Mouse (Mus musculus) liver, embryonic 14.5 days (tissue): ENCODE measurements at regions not wholly inside any gene's neighbourhood (a gene's known extent, or its start where the extent isn't known, plus 50 kb on each side); places are given as distances from the start of the nearest gene placed in this dataset.

Source experiments
- CTCF ChIP-seq: IDR thresholded peaks from 2 replicates; pipeline ENCODE4 v1.5.1; 2016; ENCODE audit warnings: antibody characterized with exemption, low read depth, control low read depth
- EP300 ChIP-seq: IDR thresholded peaks from 2 replicates; pipeline ENCODE4 v1.6.1; 2016; ENCODE audit warnings: antibody characterized with exemption, low read depth

GRCm38 (mm10) chr2:53474455-53474854, 282.9 kb downstream of the Arl6ip6 start:
- TF ChIP-seq CTCF (no peak), EP300 (no peak)
